Mouse (Mus musculus): Measurements from ENCODE around the gene Elp6.

Gene Elp6

DNA sequence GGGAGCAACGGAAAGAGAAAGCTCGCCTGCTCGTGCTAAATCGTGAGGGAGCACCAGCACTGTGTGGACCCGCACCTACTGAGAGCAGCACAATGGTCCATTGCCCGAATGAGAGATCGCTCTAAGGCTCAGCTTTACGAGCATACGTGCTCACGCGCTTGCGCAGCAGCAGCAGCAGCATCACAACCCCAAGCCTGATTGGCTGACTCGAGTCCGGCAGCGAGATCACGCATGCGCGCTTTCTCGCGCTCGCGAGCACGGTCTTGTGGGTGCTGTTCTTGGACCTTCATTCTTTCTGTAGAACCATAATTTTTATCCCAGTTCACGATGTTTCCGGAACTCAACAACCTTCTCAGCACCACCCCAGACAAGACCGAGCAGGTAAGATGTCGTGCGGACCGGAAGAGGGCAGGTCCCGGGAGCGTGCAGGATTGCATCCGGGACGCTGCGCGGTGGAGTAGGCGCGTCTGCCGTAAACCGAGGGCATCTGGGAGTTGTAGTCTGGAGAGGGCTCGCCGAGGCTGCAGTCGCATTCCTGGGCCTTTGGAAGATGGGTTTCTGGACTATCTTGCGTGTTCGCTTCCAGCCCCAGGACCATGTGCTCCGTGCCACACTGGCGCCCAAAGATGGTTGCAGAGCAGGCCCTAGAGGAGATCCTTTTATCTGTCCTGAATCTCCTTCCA is at the start of gene Elp6:
Gene Elp6, plus strand, starts transcription at position 205 of the 683 bp plus-strand sequence.
- ATAC-seq (ENCODE audit: low TSS enrichment): peak; percentile 98

DNA sequence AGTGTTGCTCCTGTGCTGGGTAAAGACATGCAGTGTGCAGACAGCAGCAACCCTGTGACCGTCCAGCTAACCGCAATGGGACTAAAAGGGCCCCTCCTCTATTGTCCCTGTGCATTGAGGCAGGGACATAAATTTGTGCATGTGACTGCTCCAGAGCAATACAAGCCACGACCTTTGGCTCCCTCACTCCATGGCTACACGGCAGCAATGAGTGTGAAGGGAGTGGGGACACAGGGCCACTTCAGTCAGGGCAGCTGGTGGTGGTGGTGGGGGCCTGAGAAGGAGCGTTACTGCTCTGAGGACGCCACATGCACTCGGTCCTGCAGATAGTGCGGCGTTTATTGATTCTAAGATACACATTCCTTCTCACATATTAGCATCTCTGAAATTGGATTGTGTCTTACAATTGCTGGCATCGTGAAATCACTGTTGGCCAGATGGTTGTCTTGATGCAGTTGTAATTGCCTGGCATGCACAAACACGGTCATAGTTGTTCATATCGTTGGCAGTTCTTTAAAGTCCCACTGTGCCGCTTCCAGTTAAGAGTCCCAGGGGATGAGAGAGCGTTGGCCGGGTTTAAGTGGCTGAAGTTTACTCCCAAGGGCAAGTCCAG is 49.5 kb upstream of the Elp6 start:
- 0 out of 2 replicates have a peak, but pooled peaks have one; percentile 17 for ATAC-seq (ENCODE audit: low TSS enrichment)

DNA sequence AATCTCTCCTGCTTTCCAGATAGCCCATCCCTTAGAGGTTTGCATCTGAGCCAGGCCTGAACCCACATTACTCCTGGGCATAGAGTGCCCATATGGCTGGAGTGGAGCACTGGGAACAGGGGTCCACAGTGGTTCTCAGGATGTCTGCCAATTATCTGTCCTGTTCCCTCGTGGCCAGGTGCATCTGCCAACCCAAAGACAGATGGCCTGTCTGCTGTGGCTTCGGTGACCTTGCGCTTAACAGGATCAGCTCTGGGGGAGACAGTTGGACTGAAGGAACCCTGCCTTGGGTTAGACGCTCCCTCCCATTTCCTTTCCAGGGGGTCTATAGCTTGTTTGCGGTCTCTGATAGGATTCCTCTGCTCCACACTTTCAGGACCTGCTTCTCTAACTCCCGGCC is 46.3 kb upstream of the Elp6 start:
- no peak for ATAC-seq (ENCODE audit: low TSS enrichment)

DNA sequence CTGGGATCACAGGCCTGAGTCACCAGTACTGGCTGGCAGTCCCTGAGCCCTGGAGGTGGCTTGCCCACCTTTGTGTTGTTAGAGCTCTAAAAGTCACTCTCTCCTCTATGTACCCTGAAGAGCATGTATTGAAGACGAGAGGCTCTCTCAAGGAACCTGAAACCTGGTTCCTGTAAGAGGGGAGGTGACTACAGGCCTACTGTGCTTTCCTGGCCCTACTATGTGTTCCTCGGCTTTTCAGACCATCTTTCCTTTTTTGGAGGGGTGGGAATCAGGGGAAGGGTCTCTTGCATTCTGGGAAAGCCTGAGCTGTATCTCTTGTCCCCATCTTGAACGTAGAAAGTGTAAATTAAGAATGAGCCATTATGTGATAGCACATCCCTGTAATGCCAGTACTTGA is 45.9 kb upstream of the Elp6 start:
- ATAC-seq (ENCODE audit: low TSS enrichment): no peak

DNA sequence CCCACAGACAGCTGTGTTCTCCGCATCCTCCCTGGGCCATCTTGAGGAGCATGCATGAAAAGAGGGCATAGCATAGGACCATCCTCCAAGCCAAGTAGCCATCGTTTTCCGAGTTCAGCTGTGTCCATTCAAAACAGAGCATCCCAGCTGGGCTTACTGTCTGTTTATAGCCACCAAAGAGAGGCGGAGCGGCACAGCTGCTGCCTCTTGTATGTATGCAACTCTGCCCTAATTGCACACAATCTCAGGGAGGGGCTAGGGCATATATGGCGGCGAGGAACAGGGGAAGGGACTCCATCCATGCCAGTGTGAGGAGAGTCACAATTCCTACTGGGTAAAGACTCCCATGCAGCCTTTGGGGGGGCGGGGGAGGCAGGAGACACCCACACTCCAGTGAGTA is 41.8 kb upstream of the Elp6 start:
- peak; percentile 22; the same call in 1 of the 2 replicates for ATAC-seq (ENCODE audit: low TSS enrichment)

DNA sequence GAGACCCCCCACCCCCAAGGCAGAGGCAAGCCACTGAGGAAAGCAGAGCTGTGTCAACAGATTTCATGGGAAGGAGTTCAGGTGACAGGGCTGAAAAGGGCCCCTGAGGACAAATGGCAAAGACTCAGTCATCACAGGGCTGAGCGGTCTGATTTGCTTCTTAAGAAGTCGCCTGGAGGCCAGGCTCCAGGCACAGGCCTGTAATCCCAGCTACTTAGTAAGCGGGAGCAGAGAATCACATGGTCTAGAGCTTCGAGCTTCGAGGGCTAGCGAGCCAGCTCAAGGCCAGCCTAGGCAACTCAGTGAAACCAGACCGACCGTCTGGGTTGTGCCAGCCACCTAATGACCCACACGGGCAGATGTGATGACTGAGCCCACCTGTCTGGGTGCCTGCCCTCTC is 40.0 kb upstream of the Elp6 start:
- ATAC-seq (ENCODE audit: low TSS enrichment): no peak

DNA sequence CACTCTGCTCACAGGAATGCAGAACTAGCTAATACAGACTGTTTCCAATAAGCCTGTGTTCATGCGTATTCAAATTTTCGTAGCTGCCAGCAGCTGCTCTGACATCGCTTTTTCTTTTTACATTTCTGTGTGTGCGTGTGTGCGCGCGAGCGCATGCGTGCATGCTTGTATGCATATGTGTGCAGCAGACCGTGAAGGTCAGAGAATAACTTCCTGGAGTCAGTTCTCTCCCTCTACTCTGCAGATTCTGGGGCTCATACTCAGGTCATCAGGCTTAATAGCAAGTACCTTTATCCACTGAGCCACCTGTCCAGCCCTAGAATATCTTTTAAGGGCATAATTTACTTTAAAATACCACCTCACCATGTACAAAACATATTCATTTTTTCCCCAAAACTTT is 36.6 kb upstream of the Elp6 start:
- ATAC-seq (ENCODE audit: low TSS enrichment): 0 out of 2 replicates have a peak, but pooled peaks have one; percentile 31

DNA sequence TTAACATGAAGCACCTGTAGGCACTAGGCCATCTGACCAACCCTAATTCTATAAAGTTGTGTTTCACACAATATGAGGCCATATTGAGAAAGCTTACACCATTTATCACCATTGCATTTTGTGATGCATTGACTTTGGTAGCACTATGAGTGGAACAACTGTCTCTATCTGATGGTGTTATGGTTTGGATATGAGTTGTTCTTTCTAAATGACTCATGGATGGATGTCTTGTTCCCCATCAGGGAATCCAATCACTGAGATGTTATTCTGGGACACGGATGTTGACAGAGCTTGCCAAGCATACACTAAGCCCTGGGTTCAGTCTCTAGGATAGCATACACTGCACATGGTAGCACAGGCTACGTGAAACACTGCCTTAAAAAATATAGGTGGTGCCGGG is 32.6 kb upstream of the Elp6 start:
- ATAC-seq (ENCODE audit: low TSS enrichment): no peak

DNA sequence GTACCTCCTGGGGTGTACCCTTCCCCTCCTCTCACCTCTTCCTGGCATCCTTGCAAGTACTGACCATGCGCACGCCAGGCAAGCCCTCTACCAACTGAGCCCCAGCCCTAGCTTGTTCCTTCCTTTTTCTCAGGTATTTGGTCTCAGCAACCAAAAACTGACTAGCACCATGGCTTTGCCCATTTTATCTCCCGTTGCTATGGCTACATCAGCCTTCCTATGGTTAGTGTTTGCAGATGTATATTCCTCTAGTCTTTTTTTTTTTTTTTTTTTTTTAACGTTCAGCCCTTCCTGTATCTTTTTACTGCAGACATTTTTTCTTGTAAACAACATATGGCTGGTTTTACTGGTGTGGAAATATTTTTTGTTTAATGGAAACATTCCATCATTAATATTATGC is 31.5 kb upstream of the Elp6 start:
- ATAC-seq (ENCODE audit: low TSS enrichment): peak; percentile 31; the same call in 1 of the 2 replicates

DNA sequence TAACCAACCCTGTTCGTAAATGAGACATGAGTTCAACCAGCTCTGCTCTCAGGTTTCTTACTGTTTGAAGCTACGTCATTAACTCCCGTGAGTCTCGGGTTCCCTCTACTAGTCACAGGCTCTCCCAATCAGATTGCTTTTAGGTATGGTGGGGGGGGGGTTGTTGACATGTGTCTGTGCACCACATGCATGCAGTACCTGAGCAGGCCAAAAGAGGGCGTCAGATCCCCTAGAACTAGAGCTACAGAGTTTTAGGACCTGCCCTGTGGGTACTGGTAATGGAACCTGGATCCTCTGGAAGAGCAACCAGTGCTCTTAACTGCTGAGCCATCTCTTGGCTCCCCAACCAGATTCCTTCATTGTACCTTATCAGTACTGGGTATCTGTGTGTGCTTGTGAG is 29.1 kb upstream of the Elp6 start:
- no peak for ATAC-seq (ENCODE audit: low TSS enrichment)

DNA sequence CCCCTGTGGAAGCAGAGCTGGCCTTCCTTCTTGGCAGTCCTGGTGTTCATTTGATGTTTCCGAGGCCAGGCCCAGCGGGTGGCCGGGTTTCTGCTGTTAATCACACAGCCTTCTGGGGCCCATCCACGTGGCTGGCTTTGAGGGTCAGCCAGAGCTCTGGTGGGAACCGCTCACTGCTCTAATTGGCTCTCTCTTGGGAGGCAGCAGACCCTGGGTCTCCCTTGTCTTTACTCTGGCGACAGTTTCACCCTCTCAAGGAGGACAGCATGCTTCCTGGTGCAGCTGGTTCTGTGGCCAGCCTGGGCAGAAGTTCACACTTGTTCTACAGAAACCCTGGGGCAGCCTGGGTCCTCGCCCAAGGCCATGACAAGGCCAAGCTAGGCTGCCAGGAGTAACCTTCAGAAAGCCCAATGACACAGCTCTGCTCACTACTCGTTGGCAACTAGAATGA is 27.5 kb upstream of the Elp6 start:
- peak; percentile 56 for ATAC-seq (ENCODE audit: low TSS enrichment)

DNA sequence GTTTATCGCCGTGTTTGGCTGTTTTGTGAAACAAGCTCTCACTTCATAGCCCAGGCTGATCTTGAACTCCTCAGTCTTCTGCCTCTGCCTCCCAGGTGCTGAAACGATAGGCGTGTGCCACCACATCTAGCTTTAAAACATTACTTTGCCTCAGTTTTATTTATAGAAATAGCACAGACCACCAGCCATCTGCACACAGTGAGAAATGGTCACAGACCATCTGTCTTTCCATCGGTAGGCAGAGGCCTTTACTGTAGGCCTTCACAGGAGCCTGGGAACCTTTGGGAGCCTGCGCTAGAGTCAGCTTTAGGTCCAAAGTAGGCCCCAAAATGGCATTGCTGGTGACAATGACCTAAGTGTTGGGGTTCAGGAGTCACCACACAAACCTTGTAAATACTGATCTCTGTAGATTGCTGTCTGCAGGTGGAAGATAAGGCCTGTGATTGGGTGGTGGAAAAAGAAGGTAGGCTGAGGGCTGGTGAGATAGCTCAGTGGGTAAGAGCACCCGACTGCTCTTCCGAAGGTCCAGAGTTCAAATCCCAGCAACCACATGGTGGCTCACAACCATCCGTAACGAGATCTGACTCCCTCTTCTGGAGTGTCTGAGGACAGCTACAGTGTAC is 20.8 kb upstream of the Elp6 start:
- no peak; the same call in 1 of the 2 replicates for ATAC-seq (ENCODE audit: low TSS enrichment)

DNA sequence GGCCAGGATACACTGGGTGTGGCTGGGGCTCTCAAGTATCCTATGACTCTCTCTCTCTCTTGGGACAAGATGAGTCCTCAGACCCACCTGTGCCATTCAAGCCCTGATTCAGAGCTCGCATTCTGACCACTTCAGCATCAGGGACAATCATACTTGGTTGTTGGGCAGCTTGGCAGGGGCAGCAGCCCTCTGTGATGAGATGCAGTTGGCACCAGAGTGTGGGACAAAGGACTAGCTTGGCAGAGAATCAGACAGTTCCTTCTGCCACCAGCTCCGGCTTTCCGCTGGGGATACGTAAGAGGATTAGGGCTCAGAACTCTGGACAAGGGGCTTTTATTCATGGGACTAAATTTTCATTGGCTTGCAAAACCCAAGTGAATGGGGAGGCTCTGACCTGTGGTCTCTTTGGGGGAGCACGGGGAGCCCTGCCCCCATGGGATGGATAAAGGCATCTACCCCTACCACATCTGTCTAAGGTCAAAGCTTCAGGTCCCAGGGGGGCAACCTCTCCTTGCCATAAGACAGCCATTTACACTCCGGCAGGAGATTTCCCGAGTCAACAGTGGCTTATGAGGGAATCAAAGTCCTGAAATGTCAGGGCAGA is 17.6 kb upstream of the Elp6 start:
- ATAC-seq (ENCODE audit: low TSS enrichment): peak; percentile 62

DNA sequence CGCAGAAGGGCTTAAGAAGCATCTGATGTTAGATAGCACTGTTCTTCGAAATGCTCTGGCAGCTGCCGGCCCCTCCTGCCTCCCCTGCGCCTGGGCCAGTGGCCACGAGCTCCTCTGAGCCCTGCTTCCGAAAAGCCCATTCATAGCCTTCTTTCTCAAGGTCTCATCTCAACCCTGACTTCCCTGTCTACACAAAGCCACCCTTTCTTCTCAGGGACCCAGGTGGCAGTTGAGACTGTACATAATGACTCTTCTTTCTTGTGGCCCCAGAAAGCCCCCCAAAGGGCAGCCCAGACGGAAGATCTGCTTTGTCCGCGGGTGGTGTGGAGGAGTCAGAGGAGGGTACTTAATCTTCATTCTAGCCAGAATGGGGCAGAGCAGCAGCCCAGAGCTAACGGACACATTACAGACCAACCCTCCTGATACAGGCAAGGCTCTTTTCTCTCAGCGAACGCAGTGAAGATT is 11.7 kb upstream of the Elp6 start:
- ATAC-seq (ENCODE audit: low TSS enrichment): peak; percentile 50; the same call in 1 of the 2 replicates

DNA sequence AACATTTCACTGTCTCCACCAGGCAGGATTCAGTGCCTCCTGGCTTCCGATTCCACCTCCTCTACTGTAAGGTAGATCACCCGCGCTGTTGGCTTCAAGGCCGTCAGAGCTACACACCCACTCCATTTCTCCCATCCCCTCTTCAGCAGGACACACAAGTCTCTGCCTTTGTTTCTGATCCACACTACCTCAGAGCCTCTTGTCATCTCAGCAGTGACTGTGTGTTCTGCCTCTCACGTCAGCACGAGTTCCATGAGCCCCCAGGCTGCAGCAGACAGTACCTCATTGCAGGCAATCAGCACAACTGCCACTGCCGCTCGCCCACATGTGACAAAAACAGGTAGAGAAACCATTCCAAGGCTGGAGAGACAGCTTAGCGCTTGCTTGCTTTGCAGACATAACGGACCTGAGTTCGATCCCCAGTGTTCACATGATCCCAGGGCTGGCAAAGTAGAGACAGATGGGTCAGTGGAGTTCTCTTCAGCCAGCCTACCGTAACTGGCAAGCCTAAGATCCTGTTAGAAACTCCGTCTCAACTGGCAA is 11.0 kb upstream of the Elp6 start:
- ATAC-seq (ENCODE audit: low TSS enrichment): peak; percentile 72; the same call in 1 of the 2 replicates

DNA sequence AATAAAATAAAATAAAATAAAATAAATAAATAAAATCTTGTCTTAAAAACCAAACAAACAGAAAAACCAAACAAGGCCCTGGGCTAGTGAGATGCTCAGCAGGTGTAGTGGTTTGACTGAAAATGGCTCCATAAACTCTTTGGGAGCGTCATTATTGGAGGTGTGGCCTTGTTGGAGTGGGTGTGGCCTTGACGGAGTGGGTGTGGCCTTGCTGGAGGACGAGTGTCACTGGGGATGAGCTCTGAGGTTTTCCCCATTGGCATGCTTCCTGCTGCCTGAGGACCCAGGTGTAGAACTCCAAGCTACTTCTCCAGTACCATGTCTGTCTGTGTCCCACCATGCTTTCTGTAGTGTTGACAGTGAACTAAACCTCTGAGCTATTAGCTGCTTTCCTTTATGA is 10.2 kb upstream of the Elp6 start:
- ATAC-seq (ENCODE audit: low TSS enrichment): no peak

DNA sequence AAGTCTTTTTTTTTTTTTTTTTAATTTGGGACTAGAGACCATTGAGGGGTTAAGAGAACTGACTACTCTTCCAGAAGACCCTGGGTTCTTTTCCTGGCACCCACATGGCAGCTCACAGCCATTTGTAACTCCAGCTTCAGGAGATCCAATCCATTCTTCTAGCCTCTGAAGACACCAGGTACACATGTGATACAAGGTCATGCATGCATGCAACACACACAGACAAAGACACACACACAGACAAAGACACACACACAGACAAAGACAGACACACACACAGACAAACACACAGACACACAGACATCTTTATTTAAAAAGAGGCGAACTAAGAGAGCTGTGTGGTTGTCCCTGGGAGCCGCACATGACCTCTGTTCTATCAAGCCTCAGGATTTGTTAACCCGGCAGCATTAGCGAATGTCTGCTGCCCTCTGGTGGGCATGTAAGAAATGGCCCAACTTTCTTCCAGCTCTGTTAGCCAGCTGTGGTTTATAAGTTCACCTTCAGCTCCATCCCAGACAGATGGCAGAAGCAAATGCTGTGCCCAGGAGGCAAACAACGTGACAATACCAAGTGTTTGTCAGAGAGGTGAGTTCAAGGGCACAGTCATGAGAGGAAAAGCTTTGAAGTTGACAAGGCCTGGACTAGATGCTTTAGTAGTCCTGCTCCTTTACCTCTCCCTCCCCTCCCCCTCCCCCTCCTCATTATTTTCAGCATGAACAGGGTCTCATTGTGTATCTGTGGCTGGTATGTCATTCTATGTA is 7.9 kb upstream of the Elp6 start:
- peak; percentile 66; the same call in 1 of the 2 replicates for ATAC-seq (ENCODE audit: low TSS enrichment)

DNA sequence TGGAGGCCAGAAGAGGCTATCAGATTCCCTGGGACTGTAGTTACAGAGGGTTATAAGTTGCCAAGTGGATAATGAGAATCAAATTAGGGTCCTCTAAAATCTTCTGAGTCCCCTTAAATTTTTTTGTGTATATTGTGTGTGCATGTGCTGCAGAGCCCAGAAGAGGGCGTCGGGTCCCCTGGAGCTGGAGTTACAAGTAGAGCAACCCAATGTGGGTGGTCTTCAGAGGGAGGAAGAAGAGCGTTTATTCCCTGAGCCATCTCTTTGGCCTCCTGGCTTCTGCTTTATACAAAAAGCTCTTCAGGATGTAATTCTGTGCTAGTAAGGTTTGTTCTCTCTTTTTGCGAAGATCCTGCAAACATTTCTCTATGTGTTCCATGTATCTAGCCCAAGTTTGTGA is 457 bp upstream of the Elp6 start:
- peak; percentile 29; the same call in 1 of the 2 replicates for ATAC-seq (ENCODE audit: low TSS enrichment)

DNA sequence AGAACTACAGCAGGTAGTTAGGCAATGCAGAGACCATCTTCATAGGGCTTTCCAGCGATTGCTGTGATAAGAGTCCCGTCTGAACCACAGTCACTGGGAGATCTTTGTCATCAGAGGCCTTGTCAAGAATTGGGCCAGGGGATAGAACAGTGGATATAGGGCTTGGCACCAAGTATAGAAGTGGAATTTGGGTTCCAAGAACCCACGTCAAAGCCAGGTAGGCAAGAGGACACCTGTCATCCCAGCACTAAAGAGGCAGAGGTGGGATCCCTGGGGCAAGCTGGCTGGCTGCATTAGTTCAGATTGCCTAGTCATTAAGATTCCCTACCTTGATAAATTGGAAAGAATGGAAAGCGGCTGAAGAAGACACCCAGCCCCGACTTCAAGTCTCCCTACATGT is 1.4 kb downstream of the Elp6 start:
- ATAC-seq (ENCODE audit: low TSS enrichment): no peak

DNA sequence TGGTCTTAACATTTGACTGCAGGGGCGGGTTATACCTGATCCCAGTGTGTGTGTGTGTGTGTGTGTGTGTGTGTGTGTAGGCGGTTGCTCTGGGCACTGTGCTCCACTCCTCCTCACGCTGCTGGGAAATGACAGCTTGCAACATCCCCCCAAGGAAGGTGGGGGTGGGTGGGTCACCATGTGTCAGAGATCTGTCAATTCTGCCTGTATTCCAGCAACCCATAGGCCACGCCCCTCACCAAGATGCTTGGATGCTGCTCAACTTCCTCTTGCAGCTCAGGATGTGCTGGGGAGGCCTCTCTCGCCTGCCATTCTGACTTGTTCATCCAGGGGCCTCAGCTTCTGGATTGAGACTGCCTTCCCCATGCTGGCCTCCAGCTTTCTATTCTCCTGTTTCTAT is 9.7 kb downstream of the Elp6 start:
- ATAC-seq (ENCODE audit: low TSS enrichment): no peak

DNA sequence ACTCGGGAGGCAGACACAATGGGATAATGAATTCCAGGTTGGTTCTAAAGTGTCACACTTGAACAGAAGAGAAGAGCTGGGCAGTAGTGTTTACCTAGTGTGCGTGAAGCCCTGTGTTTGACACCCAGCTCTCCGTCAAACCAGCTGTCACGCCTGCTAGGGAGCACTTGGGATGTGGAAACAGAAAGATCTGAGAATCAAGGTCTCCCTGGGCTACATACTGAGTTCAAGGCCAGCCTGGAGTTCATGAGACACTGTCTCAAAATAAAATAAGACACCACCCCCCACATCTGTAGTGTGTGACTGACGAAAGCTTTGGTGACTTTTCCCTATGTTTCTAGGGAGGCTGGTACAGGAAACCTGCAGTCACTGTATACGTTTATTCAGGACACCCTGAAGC is 10.4 kb downstream of the Elp6 start:
- ATAC-seq (ENCODE audit: low TSS enrichment): no peak

Data from frontal cortex, adult (tissue).